Mouse (Mus musculus) thymus, postnatal 4 days (tissue): Measurements from ENCODE around the gene Bdh1.

Experiments used
- DNase-seq: peaks from one replicate; pipeline ENCODE4 v3.0.0; 2021

Bdh1 gene

GRCm38 (mm10) chr16:31428675-31429470, 6.8 kb downstream of the Bdh1 start:
- DNase-seq: peak; percentile 86

GRCm38 (mm10) chr16:31429471-31430155, 7.5 kb downstream of the Bdh1 start:
- DNase-seq: peak; percentile 90

- no peak for DNase-seq
Observed at GRCm38 (mm10) chr16:31433466-31434110, 11.5 kb downstream of the Bdh1 start.

GRCm38 (mm10) chr16:31435146-31435545, 13.1 kb downstream of the Bdh1 start:
- DNase-seq: no peak

GRCm38 (mm10) chr16:31436085-31436484, 14.0 kb downstream of the Bdh1 start:
- no peak for DNase-seq

GRCm38 (mm10) chr16:31437358-31437757, 15.3 kb downstream of the Bdh1 start:
- DNase-seq: no peak

GRCm38 (mm10) chr16:31439529-31439928, 17.4 kb downstream of the Bdh1 start:
- no peak for DNase-seq

GRCm38 (mm10) chr16:31440046-31440445, 18.0 kb downstream of the Bdh1 start:
- no peak for DNase-seq

- DNase-seq: no peak
Observed at GRCm38 (mm10) chr16:31444521-31444920, 22.4 kb downstream of the Bdh1 start.

- no peak for DNase-seq
Observed at GRCm38 (mm10) chr16:31446067-31446853, 24.2 kb downstream of the Bdh1 start.

- no peak for DNase-seq
Observed at GRCm38 (mm10) chr16:31449973-31450372, 27.9 kb downstream of the Bdh1 start.

GRCm38 (mm10) chr16:31451235-31451634, 29.2 kb downstream of the Bdh1 start:
- DNase-seq: no peak

- no peak for DNase-seq
Observed at GRCm38 (mm10) chr16:31452467-31452866, 30.4 kb downstream of the Bdh1 start.

GRCm38 (mm10) chr16:31454013-31454412, 31.9 kb downstream of the Bdh1 start:
- no peak for DNase-seq

- DNase-seq: no peak
Observed at GRCm38 (mm10) chr16:31455276-31456045, 33.4 kb downstream of the Bdh1 start.

- peak; percentile 86 for DNase-seq
Observed at GRCm38 (mm10) chr16:31458229-31458918, 36.3 kb downstream of the Bdh1 start.

- no peak for DNase-seq
Observed at GRCm38 (mm10) chr16:31459968-31460461, 37.9 kb downstream of the Bdh1 start.

GRCm38 (mm10) chr16:31460506-31460905, 38.4 kb downstream of the Bdh1 start:
- DNase-seq: no peak

- DNase-seq: no peak
Observed at GRCm38 (mm10) chr16:31461046-31461445, 39.0 kb downstream of the Bdh1 start.

- no peak for DNase-seq
Observed at GRCm38 (mm10) chr16:31462113-31462687, 40.1 kb downstream of the Bdh1 start.

GRCm38 (mm10) chr16:31464953-31465352, 42.9 kb downstream of the Bdh1 start:
- DNase-seq: no peak
